Mouse (Mus musculus): ENCODE results near the gene Zdhhc6. TPM values are rescaled to one million over a fixed set of nuclear protein-coding genes. Genes with fewer than 3 reads are reported as not detected.
A peak's percentile ranks its signal among the peaks of the same experiment; 100 is the strongest.

Zdhhc6 gene
- polyA plus RNA-seq, 1 experiment, result 3.6 TPM

- H3K36me3 ChIP-seq (ENCODE audit: control insufficient read depth, insufficient read depth, low read length), result peaks cover 50% of the 10 kb centered on the region
- WGBS, result 72% methylated on average over 4 of the region's 4 CpGs
- no peak overlapping the region for H3K27ac ChIP-seq (ENCODE audit: insufficient read depth, low read depth, low read length)
- no peaks in the 10 kb centered on the region for H3K4me1 ChIP-seq (ENCODE audit: control insufficient read depth, insufficient read depth, insufficient read length, low read length)
- H3K4me3 ChIP-seq (ENCODE audit: low read depth, low read length), result no peak overlapping the region
- no peaks in the 10 kb centered on the region for H3K27me3 ChIP-seq (ENCODE audit: control insufficient read depth, insufficient read depth, low read length)
- TF ChIP-seq CTCF (IDR thresholded peaks at IDR 0.05; ENCODE audit: extremely low read depth, insufficient read length, insufficient replicate concordance, low read depth, low read length), result no peak
- TF ChIP-seq POLR2A (IDR thresholded peaks at IDR 0.05; ENCODE audit: low read depth, low read length), result no peak
Measured at GRCm38 (mm10) chr19:55327510-55327909, 11.7 kb upstream of the Zdhhc6 start.

- no peaks in the 10 kb centered on the region for H3K27me3 ChIP-seq (ENCODE audit: control insufficient read depth, insufficient read depth, low read length)
- no peak overlapping the region for H3K4me3 ChIP-seq (ENCODE audit: low read depth, low read length)
- H3K4me1 ChIP-seq (ENCODE audit: control insufficient read depth, insufficient read depth, insufficient read length, low read length), result no peaks in the 10 kb centered on the region
- no peak for TF ChIP-seq CTCF (IDR thresholded peaks at IDR 0.05; ENCODE audit: extremely low read depth, insufficient read length, insufficient replicate concordance, low read depth, low read length)
- TF ChIP-seq POLR2A (IDR thresholded peaks at IDR 0.05; ENCODE audit: low read depth, low read length), result no peak
- peaks cover 30% of the 10 kb centered on the region for H3K36me3 ChIP-seq (ENCODE audit: control insufficient read depth, insufficient read depth, low read length)
- no peak overlapping the region for H3K27ac ChIP-seq (ENCODE audit: insufficient read depth, low read depth, low read length)
- 92% methylated on average over 8 of the region's 8 CpGs for WGBS
Measured at GRCm38 (mm10) chr19:55322604-55323003, 6.8 kb upstream of the Zdhhc6 start.

- H3K36me3 ChIP-seq (ENCODE audit: control insufficient read depth, insufficient read depth, low read length), result peaks cover 20% of the 10 kb centered on the region
- no peaks in the 10 kb centered on the region for H3K27me3 ChIP-seq (ENCODE audit: control insufficient read depth, insufficient read depth, low read length)
- H3K4me3 ChIP-seq (ENCODE audit: low read depth, low read length), result no peak overlapping the region
- H3K27ac ChIP-seq (ENCODE audit: insufficient read depth, low read depth, low read length), result no peak overlapping the region
- TF ChIP-seq CTCF (IDR thresholded peaks at IDR 0.05; ENCODE audit: extremely low read depth, insufficient read length, insufficient replicate concordance, low read depth, low read length) (no peak), POLR2A (IDR thresholded peaks at IDR 0.05; ENCODE audit: low read depth, low read length) (no peak)
- no peaks in the 10 kb centered on the region for H3K4me1 ChIP-seq (ENCODE audit: control insufficient read depth, insufficient read depth, insufficient read length, low read length)
- WGBS, result 68% methylated on average over 5 of the region's 5 CpGs
Measured at GRCm38 (mm10) chr19:55319521-55319920, 3.7 kb upstream of the Zdhhc6 start.

- Histone ChIP-seq H3K27me3 (ENCODE audit: control insufficient read depth, insufficient read depth, low read length) (no peaks in the 10 kb centered on the region), H3K27ac (ENCODE audit: insufficient read depth, low read depth, low read length) (no peak overlapping the region), H3K4me3 (ENCODE audit: low read depth, low read length) (no peak overlapping the region), H3K36me3 (ENCODE audit: control insufficient read depth, insufficient read depth, low read length) (peaks cover 19% of the 10 kb centered on the region), H3K4me1 (ENCODE audit: control insufficient read depth, insufficient read depth, insufficient read length, low read length) (no peaks in the 10 kb centered on the region)
- TF ChIP-seq POLR2A (IDR thresholded peaks at IDR 0.05; ENCODE audit: low read depth, low read length) (no peak), CTCF (IDR thresholded peaks at IDR 0.05; ENCODE audit: extremely low read depth, insufficient read length, insufficient replicate concordance, low read depth, low read length) (no peak)
- WGBS, result 75% methylated on average over 3 of the region's 3 CpGs
Measured at GRCm38 (mm10) chr19:55319036-55319435, 3.2 kb upstream of the Zdhhc6 start.

GRCm38 (mm10) chr19:55316901-55317300, 1.1 kb upstream of the Zdhhc6 start:
- 15% methylated on average over 10 of the region's 10 CpGs for WGBS
- H3K27me3 ChIP-seq (ENCODE audit: control insufficient read depth, insufficient read depth, low read length), result no peaks in the 10 kb centered on the region
- TF ChIP-seq CTCF (IDR thresholded peaks at IDR 0.05; ENCODE audit: extremely low read depth, insufficient read length, insufficient replicate concordance, low read depth, low read length) (no peak), POLR2A (IDR thresholded peaks at IDR 0.05; ENCODE audit: low read depth, low read length) (no peak)
- H3K27ac ChIP-seq (ENCODE audit: insufficient read depth, low read depth, low read length), result no peak overlapping the region
- no peak overlapping the region for H3K4me3 ChIP-seq (ENCODE audit: low read depth, low read length)
- peaks cover 4% of the 10 kb centered on the region for H3K36me3 ChIP-seq (ENCODE audit: control insufficient read depth, insufficient read depth, low read length)
- H3K4me1 ChIP-seq (ENCODE audit: control insufficient read depth, insufficient read depth, insufficient read length, low read length), result no peaks in the 10 kb centered on the region

GRCm38 (mm10) chr19:55316109-55316714, 380 bp upstream of the Zdhhc6 start, which contains the start of gene Vti1a:
TSS of gene Vti1a (plus strand) at chr19:55316295.
- Histone ChIP-seq H3K4me1 (ENCODE audit: control insufficient read depth, insufficient read depth, insufficient read length, low read length) (no peaks in the 10 kb centered on the region), H3K27ac (ENCODE audit: insufficient read depth, low read depth, low read length) (peak within 1 kb of the TSS; percentile 87), H3K36me3 (ENCODE audit: control insufficient read depth, insufficient read depth, low read length) (peaks cover 4% of the 10 kb centered on the region), H3K4me3 (ENCODE audit: low read depth, low read length) (peak within 1 kb of the TSS; percentile 91), H3K27me3 (ENCODE audit: control insufficient read depth, insufficient read depth, low read length) (no peaks in the 10 kb centered on the region)
- WGBS, result under 1% methylated on average over 48 of the region's 48 CpGs
- peak; percentile 61 for TF ChIP-seq POLR2A (IDR thresholded peaks at IDR 0.05; ENCODE audit: low read depth, low read length)
- TF ChIP-seq CTCF (IDR thresholded peaks at IDR 0.05; ENCODE audit: extremely low read depth, insufficient read length, insufficient replicate concordance, low read depth, low read length), result peak; percentile 55; the same call in 1 of the 2 replicates

GRCm38 (mm10) chr19:55313649-55314048, 2.2 kb downstream of the Zdhhc6 start:
- Histone ChIP-seq H3K36me3 (ENCODE audit: control insufficient read depth, insufficient read depth, low read length) (peaks cover 22% of the 10 kb centered on the region), H3K4me1 (ENCODE audit: control insufficient read depth, insufficient read depth, insufficient read length, low read length) (no peaks in the 10 kb centered on the region), H3K27me3 (ENCODE audit: control insufficient read depth, insufficient read depth, low read length) (no peaks in the 10 kb centered on the region), H3K27ac (ENCODE audit: insufficient read depth, low read depth, low read length) (no peak overlapping the region), H3K4me3 (ENCODE audit: low read depth, low read length) (no peak overlapping the region)
- TF ChIP-seq CTCF (IDR thresholded peaks at IDR 0.05; ENCODE audit: extremely low read depth, insufficient read length, insufficient replicate concordance, low read depth, low read length), result no peak
- no peak for TF ChIP-seq POLR2A (IDR thresholded peaks at IDR 0.05; ENCODE audit: low read depth, low read length)
- 90% methylated on average over 2 of the region's 2 CpGs for WGBS
